ENCODE assay signal across 13 mouse cellular contexts in the genomic region with DNA sequence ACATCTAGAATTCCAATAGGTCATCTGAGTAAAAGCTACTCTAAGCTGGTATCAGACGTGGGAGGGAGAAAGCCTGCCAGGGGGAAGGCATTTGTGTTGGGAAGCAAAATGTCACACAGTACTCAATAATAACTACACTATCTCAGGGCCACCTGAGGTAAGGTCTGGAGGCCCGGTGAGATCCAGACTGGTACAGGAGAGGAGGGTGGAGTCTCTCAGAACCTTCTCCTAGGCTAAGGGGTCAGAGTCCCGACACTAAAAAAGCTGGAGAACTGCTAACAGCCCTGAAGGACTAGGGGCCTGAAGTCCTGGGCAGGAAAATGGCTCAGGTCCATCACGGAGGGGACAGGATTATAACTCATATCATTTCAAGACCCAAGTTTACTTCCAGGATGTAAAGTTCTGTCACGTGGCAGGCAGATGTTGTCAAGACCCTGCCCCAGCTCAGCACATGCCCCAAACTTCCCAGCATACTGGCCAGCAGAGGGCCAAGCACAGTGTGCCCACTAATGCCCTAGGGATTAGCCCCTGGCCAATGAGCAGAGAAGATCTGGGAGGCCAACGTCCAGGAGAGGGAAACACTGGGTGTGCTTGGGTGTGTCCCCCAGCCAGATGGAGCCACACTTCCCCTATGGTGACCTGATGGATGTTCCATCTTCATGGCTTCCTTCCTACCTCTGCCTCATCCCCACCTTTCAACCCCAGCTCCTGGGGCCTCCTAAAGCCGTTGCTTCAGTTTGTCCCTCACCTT. TPM values are rescaled to one million over a fixed set of nuclear protein-coding genes. Genes with fewer than 3 reads are reported as not detected.
A peak's percentile ranks its signal among the peaks of the same experiment; 100 is the strongest.
DNase-seq lines count a peak whose midpoint lies in the region; ATAC-seq and TF ChIP-seq lines count a peak whose summit lies in the region.
"Had no signal": no experiment of that assay in that cellular context is flagged by ENCODE, and none has a peak within 500 bp of the region (broad histone marks: within the 10 kb centered on the region; RNA-seq: fewer than 3 reads in every experiment).

No protein-coding gene starts in this region.

- no peak overlapping the region for H3K4me3 ChIP-seq in midbrain, embryonic 10.5 days
- H3K4me3 ChIP-seq in midbrain, embryonic 13.5 days (replicated peaks): no peak overlapping the region
- H3K4me3 ChIP-seq in liver, embryonic 13.5 days (replicated peaks): 0 out of 2 replicates have a peak overlapping the region, but pooled peaks have one; percentile 7
- H3K4me3 ChIP-seq in stomach, postnatal 0 days (ENCODE audit: low read depth, low read length): no peak overlapping the region
- H3K4me3 ChIP-seq: hindbrain, embryonic 15.5 days; kidney, embryonic 15.5 days; limb, embryonic 15.5 days had no signal

- peaks cover 65% of the 10 kb centered on the region for H3K27me3 ChIP-seq in midbrain, embryonic 10.5 days (ENCODE audit: low read depth, poor library complexity, severe bottlenecking)
- H3K27me3 ChIP-seq in midbrain, embryonic 13.5 days: no peaks in the 10 kb centered on the region
- H3K27me3 ChIP-seq in liver, embryonic 13.5 days: no peaks in the 10 kb centered on the region
- H3K27me3 ChIP-seq in stomach, postnatal 0 days (ENCODE audit: control insufficient read depth, insufficient read depth, low read length): no peaks in the 10 kb centered on the region
- H3K27me3 ChIP-seq: hindbrain, embryonic 15.5 days; kidney, embryonic 15.5 days; limb, embryonic 15.5 days; Patski had no signal

- no peaks in the 10 kb centered on the region for H3K36me3 ChIP-seq in midbrain, embryonic 10.5 days
- H3K36me3 ChIP-seq in midbrain, embryonic 13.5 days: no peaks in the 10 kb centered on the region
- no peaks in the 10 kb centered on the region for H3K36me3 ChIP-seq in liver, embryonic 13.5 days
- H3K36me3 ChIP-seq in stomach, postnatal 0 days (ENCODE audit: control insufficient read depth, insufficient read depth, low read length): no peaks in the 10 kb centered on the region
- H3K36me3 ChIP-seq: hindbrain, embryonic 15.5 days; kidney, embryonic 15.5 days; limb, embryonic 15.5 days had no signal

- no peaks in the 10 kb centered on the region for H3K9me3 ChIP-seq in midbrain, embryonic 10.5 days (replicated peaks)
- no peaks in the 10 kb centered on the region for H3K9me3 ChIP-seq in midbrain, embryonic 13.5 days
- no peaks in the 10 kb centered on the region for H3K9me3 ChIP-seq in liver, embryonic 13.5 days (replicated peaks)
- H3K9me3 ChIP-seq in stomach, postnatal 0 days (ENCODE audit: control insufficient read depth, low read length): no peaks in the 10 kb centered on the region
- H3K9me3 ChIP-seq: hindbrain, embryonic 15.5 days; kidney, embryonic 15.5 days; limb, embryonic 15.5 days had no signal

- peaks cover 63% of the 10 kb centered on the region for H3K4me1 ChIP-seq in midbrain, embryonic 10.5 days
- H3K4me1 ChIP-seq in midbrain, embryonic 13.5 days (replicated peaks): peaks cover 28% of the 10 kb centered on the region
- peaks cover 67% of the 10 kb centered on the region for H3K4me1 ChIP-seq in liver, embryonic 13.5 days (replicated peaks)
- H3K4me1 ChIP-seq in stomach, postnatal 0 days (replicated peaks; ENCODE audit: control insufficient read depth, insufficient read depth): no peaks in the 10 kb centered on the region

- DNase-seq in heart, adult 11 months: peak; percentile 91
- DNase-seq in heart, adult 9 months (ENCODE audit: low spot score in 2 of 2): no peak
- DNase-seq in midbrain, embryonic 10.5 days (ENCODE audit: low spot score): no peak
- DNase-seq in liver, embryonic 13.5 days: no peak
- DNase-seq in stomach, postnatal 0 days (ENCODE audit: low spot score): no peak
- no peak for DNase-seq in spleen, postnatal 14 days (ENCODE audit: low spot score in 2 of 2)
- DNase-seq: cerebellum, adult 2 months had no signal

- no peak overlapping the region for H3K9ac ChIP-seq in midbrain, embryonic 13.5 days (replicated peaks)
- peak overlapping the region; percentile 60 for H3K9ac ChIP-seq in liver, embryonic 13.5 days
- no peak overlapping the region for H3K9ac ChIP-seq in stomach, postnatal 0 days (ENCODE audit: low read length)
- H3K9ac ChIP-seq: hindbrain, embryonic 15.5 days; kidney, embryonic 15.5 days; limb, embryonic 15.5 days had no signal

- peak; percentile 41 for TF ChIP-seq CTCF in stomach, postnatal 0 days (IDR thresholded peaks at IDR 0.05; ENCODE audit: low read depth)

- WGBS in midbrain, embryonic 10.5 days: 78% methylated on average over 7 of the region's 7 CpGs
- 75% methylated on average over 7 of the region's 7 CpGs for WGBS in midbrain, embryonic 13.5 days
- WGBS in liver, embryonic 13.5 days (ENCODE audit: insufficient replicate concordance): 49% methylated on average over 7 of the region's 7 CpGs
- 76% methylated on average over 7 of the region's 7 CpGs for WGBS in stomach, postnatal 0 days

- no peak for TF ChIP-seq EP300 in stomach, postnatal 0 days (optimal IDR thresholded peaks at IDR 0.05)

- H3K4me2 ChIP-seq in midbrain, embryonic 13.5 days (replicated peaks): no peak overlapping the region
- H3K4me2 ChIP-seq in liver, embryonic 13.5 days: peak overlapping the region; percentile 58
- H3K4me2 ChIP-seq in stomach, postnatal 0 days (replicated peaks; ENCODE audit: low read depth): no peak overlapping the region
- H3K4me2 ChIP-seq: hindbrain, embryonic 15.5 days; kidney, embryonic 15.5 days; limb, embryonic 15.5 days had no signal

- no peak for ATAC-seq in midbrain, embryonic 13.5 days
- peak; percentile 75 for ATAC-seq in liver, embryonic 13.5 days (ENCODE audit: low read depth)
- no peak for ATAC-seq in stomach, postnatal 0 days (ENCODE audit: low FRiP score, low TSS enrichment)
- no peak for ATAC-seq in frontal cortex, adult (ENCODE audit: low TSS enrichment)
- ATAC-seq: Patski had no signal

- H3K27ac ChIP-seq in midbrain, embryonic 10.5 days (replicated peaks): peak overlapping the region; percentile 58; the same call in 1 of the 2 replicates
- no peak overlapping the region for H3K27ac ChIP-seq in midbrain, embryonic 13.5 days
- peak overlapping the region; percentile 78 for H3K27ac ChIP-seq in liver, embryonic 13.5 days
- H3K27ac ChIP-seq in stomach, postnatal 0 days (replicated peaks): no peak overlapping the region
- H3K27ac ChIP-seq: hindbrain, embryonic 15.5 days had no signal

RNA-seq across cellular contexts. Expression of a gene that starts 24.1 kb away (rescaled TPM):
- polyA plus RNA-seq in midbrain, embryonic 10.5 days (2016; fragmentation: Nextera tagmentation; extraction: Ambion mirVana): 21.7 and 22.5 TPM in 2 replicates
- 10.1 and 11.6 TPM in 2 replicates for polyA plus RNA-seq in midbrain, embryonic 13.5 days (2015; fragmentation: Nextera tagmentation; extraction: Ambion mirVana)
- 2.7 and 3.0 TPM in 2 replicates for polyA plus RNA-seq in liver, embryonic 13.5 days (2015; fragmentation: Nextera tagmentation; extraction: Ambion mirVana)
- 5.3 and 6.4 TPM in 2 replicates for polyA plus RNA-seq in stomach, postnatal 0 days (2015; fragmentation: Nextera tagmentation; extraction: Ambion mirVana)

Comparison
In these comparisons a context has a peak if more than half of its experiments do, and no peak if none do; other contexts are left out.
1. H3K27ac ChIP-seq: peak in midbrain, embryonic 10.5 days (single experiment) and liver, embryonic 13.5 days (single experiment); none in midbrain, embryonic 13.5 days (single experiment) and stomach, postnatal 0 days (single experiment).